Mouse (Mus musculus) cerebellum, adult 2 months (tissue): ENCODE measurements around the gene Ngfr. TPM values are rescaled to one million over a fixed set of nuclear protein-coding genes. Genes with fewer than 3 reads are reported as not detected.

Source experiments
- DNase-seq, 2 experiments: peaks; one replicate each; pipeline ENCODE4 v3.0.0; 2021
- H3K27ac ChIP-seq: fragments of 200-500 bp; 2 replicates; pipeline ENCODE4 v1.5.1; 2012; ENCODE audit warnings: low read length, control low read depth, inconsistent platforms; ENCODE audit not compliant: insufficient read depth
- H3K27me3 ChIP-seq: fragments of 200-500 bp; 2 replicates; pipeline ENCODE4 v1.6.1; 2012; ENCODE audit warnings: inconsistent platforms, mild to moderate bottlenecking, low read length, moderate library complexity; ENCODE audit not compliant: control insufficient read depth, insufficient read depth
- H3K4me1 ChIP-seq: fragments of 200-500 bp; 2 replicates; pipeline ENCODE4 v1.6.1; 2011; ENCODE audit warnings: low read length; ENCODE audit not compliant: control insufficient read depth, insufficient read depth
- H3K4me3 ChIP-seq: fragments of 200-500 bp; replicated peaks from 2 replicates; pipeline ENCODE3; 2011; ENCODE audit warnings: mild to moderate bottlenecking, low read depth, low read length, control low read depth; ENCODE audit not compliant: insufficient read depth
- CTCF ChIP-seq: fragments of 200-500 bp; IDR thresholded peaks from 2 replicates; pipeline ENCODE4 v1.5.1; 2011; ENCODE audit warnings: low read depth, mild to moderate bottlenecking, control low read depth, low read length, moderate library complexity, borderline replicate concordance; ENCODE audit not compliant: insufficient read depth
- POLR2A ChIP-seq: fragments of 200-500 bp; IDR thresholded peaks from 2 replicates; pipeline ENCODE4 v1.6.1; 2011; ENCODE audit warnings: low read length, control low read depth, borderline replicate concordance; ENCODE audit not compliant: insufficient read depth
- WGBS: fragments of 180-500 bp; shearing (Covaris S2); methylation state at CpG from one replicate; pipeline ENCODE4 v1.1.7; 2018; 5-methylcytosine and 5-hydroxymethylcytosine counted together
- polyA plus RNA-seq: library from polyadenylated mRNA; depleted of rRNA; stranded (reverse); fragments of >200 nt; gene quantifications from 2 replicates; pipeline ENCODE4 v1.2.3, GENCODE M21; 2012

The Ngfr gene
- polyA plus RNA-seq, 1 experiment, result 6.4 TPM

GRCm38 (mm10) chr11:95557719-95558118 is 29.8 kb downstream of the Ngfr start:
- H3K27ac ChIP-seq, result no peak overlapping the region
- 28% methylated on average over 6 of the region's 6 CpGs for WGBS
- DNase-seq, result no peak
- H3K27me3 ChIP-seq, result no peaks in the 10 kb centered on the region
- H3K4me1 ChIP-seq, result no peaks in the 10 kb centered on the region
- no peak for TF ChIP-seq POLR2A
- H3K4me3 ChIP-seq, result no peak overlapping the region

- no peaks in the 10 kb centered on the region for H3K4me1 ChIP-seq
- no peak for DNase-seq
- no peaks in the 10 kb centered on the region for H3K27me3 ChIP-seq
- H3K27ac ChIP-seq, result no peak overlapping the region
- no peak overlapping the region for H3K4me3 ChIP-seq
- 89% methylated on average over 6 of the region's 6 CpGs for WGBS
- no peak for TF ChIP-seq POLR2A
- TF ChIP-seq CTCF, result no peak
Measured at GRCm38 (mm10) chr11:95557032-95557431, 30.5 kb downstream of the Ngfr start.

- TF ChIP-seq CTCF (no peak), POLR2A (no peak)
- WGBS, result 51% methylated on average over 8 of the region's 8 CpGs
- H3K4me1 ChIP-seq, result no peaks in the 10 kb centered on the region
- H3K27ac ChIP-seq, result no peak overlapping the region
- DNase-seq, result no peak
- no peaks in the 10 kb centered on the region for H3K27me3 ChIP-seq
- H3K4me3 ChIP-seq, result no peak overlapping the region
Measured at GRCm38 (mm10) chr11:95555279-95555678, 32.3 kb downstream of the Ngfr start.

- TF ChIP-seq POLR2A, result no peak
- no peak for TF ChIP-seq CTCF
- WGBS, result 88% methylated on average over 12 of the region's 12 CpGs
- H3K27ac ChIP-seq, result no peak overlapping the region
- no peak for DNase-seq
- H3K4me1 ChIP-seq, result no peaks in the 10 kb centered on the region
- H3K4me3 ChIP-seq, result no peak overlapping the region
- no peaks in the 10 kb centered on the region for H3K27me3 ChIP-seq
Measured at GRCm38 (mm10) chr11:95550301-95551021, 37.1 kb downstream of the Ngfr start.

- no peak overlapping the region for H3K27ac ChIP-seq
- H3K4me1 ChIP-seq, result no peaks in the 10 kb centered on the region
- H3K27me3 ChIP-seq, result no peaks in the 10 kb centered on the region
- TF ChIP-seq POLR2A (no peak), CTCF (no peak)
- 80% methylated on average over 10 of the region's 10 CpGs for WGBS
- no peak overlapping the region for H3K4me3 ChIP-seq
- no peak for DNase-seq
Measured at GRCm38 (mm10) chr11:95546021-95546782, 41.3 kb downstream of the Ngfr start.

- Histone ChIP-seq H3K4me1 (no peaks in the 10 kb centered on the region), H3K27me3 (no peaks in the 10 kb centered on the region), H3K4me3 (no peak overlapping the region), H3K27ac (no peak overlapping the region)
- DNase-seq, result no peak
- WGBS, result 79% methylated on average over 8 of the region's 8 CpGs
- TF ChIP-seq POLR2A, result no peak
- TF ChIP-seq CTCF, result no peak
Measured at GRCm38 (mm10) chr11:95544546-95545327, 42.8 kb downstream of the Ngfr start.

- H3K27me3 ChIP-seq, result no peaks in the 10 kb centered on the region
- no peak for TF ChIP-seq CTCF
- H3K27ac ChIP-seq, result no peak overlapping the region
- 45% methylated on average over 18 of the region's 18 CpGs for WGBS
- H3K4me1 ChIP-seq, result no peaks in the 10 kb centered on the region
- H3K4me3 ChIP-seq, result no peak overlapping the region
- no peak for DNase-seq
Measured at GRCm38 (mm10) chr11:95540637-95541385, 46.7 kb downstream of the Ngfr start.
